Mouse (Mus musculus): ENCODE measurements around the gene Vsig2. TPM values are rescaled to one million over a fixed set of nuclear protein-coding genes. Genes with fewer than 3 reads are reported as not detected.

Vsig2 gene
- polyA plus RNA-seq, 1 experiment from 2014 or later, result 0.74 TPM

- Histone ChIP-seq H3K36me3 (ENCODE audit: control insufficient read depth, insufficient read depth, low read length) (no peaks in the 10 kb centered on the region), H3K4me2 (ENCODE audit: low read length) (peak overlapping the region; percentile 58), H3K9ac (ENCODE audit: low read length) (no peak overlapping the region), H3K4me3 (ENCODE audit: control insufficient read depth in 1 of 2, insufficient read depth in 1 of 2, low read depth in 1 of 2, low read length in 2 of 2) (no peak overlapping the region), H3K27me3 (ENCODE audit: control insufficient read depth, insufficient read depth, low read length) (no peaks in the 10 kb centered on the region), H3K4me1 (ENCODE audit: control insufficient read depth in 2 of 2, insufficient read depth in 2 of 2, low read length in 2 of 2) (peaks cover 13 to 20% of the 10 kb centered on the region in 2 experiments), H3K9me3 (ENCODE audit: control insufficient read depth, low read length) (no peaks in the 10 kb centered on the region), H3K27ac (replicated peaks in 1 of 2; ENCODE audit: control insufficient read depth in 1 of 2, insufficient read depth in 1 of 2, low read depth in 2 of 2, low read length in 2 of 2) (no peak overlapping the region)
- 36% methylated on average over 4 of the region's 4 CpGs for WGBS
- ATAC-seq (ENCODE audit: insufficient number of reproducible peaks, insufficient read depth, low FRiP score, low read depth), result no peak
These were observed 29.7 kb downstream of the Vsig2 start for GRCm38 (mm10) chr9:37568605-37569214.

GRCm38 (mm10) chr9:37569231-37569835 is 30.3 kb downstream of the Vsig2 start:
- no peak for ATAC-seq (ENCODE audit: insufficient number of reproducible peaks, insufficient read depth, low FRiP score, low read depth)
- 74% methylated on average over 2 of the region's 2 CpGs for WGBS
- no peak overlapping the region for H3K27ac ChIP-seq (replicated peaks in 1 of 2; ENCODE audit: control insufficient read depth in 1 of 2, insufficient read depth in 1 of 2, low read depth in 2 of 2, low read length in 2 of 2)
- no peak overlapping the region for H3K9ac ChIP-seq (ENCODE audit: low read length)
- no peaks in the 10 kb centered on the region for H3K27me3 ChIP-seq (ENCODE audit: control insufficient read depth, insufficient read depth, low read length)
- no peaks in the 10 kb centered on the region for H3K9me3 ChIP-seq (ENCODE audit: control insufficient read depth, low read length)
- no peak overlapping the region for H3K4me3 ChIP-seq (ENCODE audit: control insufficient read depth in 1 of 2, insufficient read depth in 1 of 2, low read depth in 1 of 2, low read length in 2 of 2)
- H3K36me3 ChIP-seq (ENCODE audit: control insufficient read depth, insufficient read depth, low read length), result no peaks in the 10 kb centered on the region
- no peak overlapping the region for H3K4me2 ChIP-seq (ENCODE audit: low read length)
- H3K4me1 ChIP-seq (ENCODE audit: control insufficient read depth in 2 of 2, insufficient read depth in 2 of 2, low read length in 2 of 2), result peaks cover 13 to 20% of the 10 kb centered on the region in 2 experiments

DNA sequence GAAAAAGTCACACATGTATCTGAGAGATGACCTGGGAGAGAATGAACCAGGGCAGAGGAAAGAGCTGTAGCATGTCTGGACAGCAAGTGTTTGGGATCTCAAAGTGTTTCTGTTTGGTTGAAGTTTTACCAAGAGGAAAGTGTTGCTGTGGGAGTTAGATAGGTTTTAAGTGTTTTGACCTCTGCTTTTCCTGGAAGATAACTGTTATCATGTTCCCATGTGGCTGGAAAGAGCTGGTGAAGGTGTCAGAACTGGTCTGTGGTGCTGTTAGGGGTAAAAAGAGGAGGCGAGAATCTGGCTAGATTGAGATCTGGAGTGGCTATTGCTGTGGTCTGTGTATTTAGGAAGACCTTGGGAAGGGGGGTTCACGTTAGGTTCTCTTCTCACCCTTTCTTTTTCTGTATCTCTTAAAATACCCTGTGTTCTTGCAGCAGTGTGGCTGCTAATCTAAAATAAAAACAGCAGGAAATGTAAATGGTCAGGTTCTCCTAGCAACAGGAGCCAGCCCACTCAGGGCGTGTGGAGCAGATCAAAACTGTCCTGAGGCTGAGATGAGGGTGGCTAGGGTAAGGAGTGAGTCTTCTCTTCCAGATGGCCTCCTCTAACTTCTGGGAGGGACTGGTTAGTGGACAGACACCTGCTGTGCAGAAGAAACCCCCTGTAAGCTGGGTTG is 33.3 kb downstream of the Vsig2 start:
- Histone ChIP-seq H3K9ac (ENCODE audit: low read length) (no peak overlapping the region), H3K4me3 (ENCODE audit: control insufficient read depth in 1 of 2, insufficient read depth in 1 of 2, low read depth in 1 of 2, low read length in 2 of 2) (no peak overlapping the region), H3K9me3 (ENCODE audit: control insufficient read depth, low read length) (no peaks in the 10 kb centered on the region), H3K27ac (replicated peaks in 1 of 2; ENCODE audit: control insufficient read depth in 1 of 2, insufficient read depth in 1 of 2, low read depth in 2 of 2, low read length in 2 of 2) (no peak overlapping the region), H3K36me3 (ENCODE audit: control insufficient read depth, insufficient read depth, low read length) (no peaks in the 10 kb centered on the region), H3K4me1 (ENCODE audit: control insufficient read depth in 2 of 2, insufficient read depth in 2 of 2, low read length in 2 of 2) (peaks cover 13 to 20% of the 10 kb centered on the region in 2 experiments), H3K4me2 (ENCODE audit: low read length) (no peak overlapping the region), H3K27me3 (ENCODE audit: control insufficient read depth, insufficient read depth, low read length) (no peaks in the 10 kb centered on the region)
- ATAC-seq (ENCODE audit: insufficient number of reproducible peaks, insufficient read depth, low FRiP score, low read depth), result no peak
- WGBS, result 9% methylated on average over 3 of the region's 3 CpGs

DNA sequence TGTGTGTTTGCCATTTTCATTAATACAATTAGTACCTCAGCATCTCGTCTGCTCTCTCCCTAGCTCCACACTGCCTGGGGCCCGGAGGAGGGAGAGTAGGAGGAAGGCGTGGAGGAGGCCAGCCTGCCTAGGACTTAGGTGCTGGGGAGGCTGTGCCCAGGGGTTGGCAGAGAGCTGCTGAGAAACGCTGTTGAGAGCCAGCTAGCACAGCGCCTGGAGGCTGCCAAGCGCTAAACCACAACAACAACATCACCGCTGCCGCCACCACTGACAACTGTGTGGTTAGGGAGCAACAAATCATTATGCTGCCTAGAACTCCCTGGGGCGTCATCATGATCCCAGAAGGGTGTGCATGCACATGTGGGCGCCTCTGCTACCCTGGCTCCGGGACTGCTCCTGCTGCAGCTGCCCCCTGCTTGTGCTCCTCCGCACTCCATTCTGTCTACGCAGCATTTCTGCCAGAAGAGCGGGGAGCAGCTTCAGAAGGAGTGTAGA is 37.4 kb downstream of the Vsig2 start:
- 0 out of 4 replicates have a peak overlapping the region, but pooled peaks of 1 of the 2 experiments have one; percentile 2 for H3K4me3 ChIP-seq (ENCODE audit: control insufficient read depth in 1 of 2, insufficient read depth in 1 of 2, low read depth in 1 of 2, low read length in 2 of 2)
- WGBS, result 31% methylated on average over 14 of the region's 14 CpGs
- H3K4me1 ChIP-seq (ENCODE audit: control insufficient read depth in 2 of 2, insufficient read depth in 2 of 2, low read length in 2 of 2), result peaks cover 2 to 6% of the 10 kb centered on the region in 2 experiments; a peak in 1 of 4 replicates
- H3K9me3 ChIP-seq (ENCODE audit: control insufficient read depth, low read length), result no peaks in the 10 kb centered on the region
- no peak for ATAC-seq (ENCODE audit: insufficient number of reproducible peaks, insufficient read depth, low FRiP score, low read depth)
- no peaks in the 10 kb centered on the region for H3K36me3 ChIP-seq (ENCODE audit: control insufficient read depth, insufficient read depth, low read length)
- no peaks in the 10 kb centered on the region for H3K27me3 ChIP-seq (ENCODE audit: control insufficient read depth, insufficient read depth, low read length)
- H3K9ac ChIP-seq (ENCODE audit: low read length), result no peak overlapping the region
- H3K4me2 ChIP-seq (ENCODE audit: low read length), result peak overlapping the region; percentile 47
- H3K27ac ChIP-seq (replicated peaks in 1 of 2; ENCODE audit: control insufficient read depth in 1 of 2, insufficient read depth in 1 of 2, low read depth in 2 of 2, low read length in 2 of 2), result no peak overlapping the region

GRCm38 (mm10) chr9:37583594-37583993 is 44.5 kb downstream of the Vsig2 start:
- Histone ChIP-seq H3K4me1 (ENCODE audit: control insufficient read depth in 2 of 2, insufficient read depth in 2 of 2, low read length in 2 of 2) (no peaks in the 10 kb centered on the region), H3K4me3 (ENCODE audit: control insufficient read depth in 1 of 2, insufficient read depth in 1 of 2, low read depth in 1 of 2, low read length in 2 of 2) (no peak overlapping the region), H3K9me3 (ENCODE audit: control insufficient read depth, low read length) (no peaks in the 10 kb centered on the region), H3K27ac (replicated peaks in 1 of 2; ENCODE audit: control insufficient read depth in 1 of 2, insufficient read depth in 1 of 2, low read depth in 2 of 2, low read length in 2 of 2) (no peak overlapping the region), H3K4me2 (ENCODE audit: low read length) (no peak overlapping the region), H3K36me3 (ENCODE audit: control insufficient read depth, insufficient read depth, low read length) (no peaks in the 10 kb centered on the region), H3K9ac (ENCODE audit: low read length) (no peak overlapping the region), H3K27me3 (ENCODE audit: control insufficient read depth, insufficient read depth, low read length) (no peaks in the 10 kb centered on the region)
- WGBS, result 85% methylated on average over 5 of the region's 5 CpGs
- no peak for ATAC-seq (ENCODE audit: insufficient number of reproducible peaks, insufficient read depth, low FRiP score, low read depth)

GRCm38 (mm10) chr9:37586718-37587117 is 47.7 kb downstream of the Vsig2 start:
- Histone ChIP-seq H3K9me3 (ENCODE audit: control insufficient read depth, low read length) (no peaks in the 10 kb centered on the region), H3K9ac (ENCODE audit: low read length) (no peak overlapping the region), H3K4me3 (ENCODE audit: control insufficient read depth in 1 of 2, insufficient read depth in 1 of 2, low read depth in 1 of 2, low read length in 2 of 2) (no peak overlapping the region), H3K4me1 (ENCODE audit: control insufficient read depth in 2 of 2, insufficient read depth in 2 of 2, low read length in 2 of 2) (no peaks in the 10 kb centered on the region), H3K4me2 (ENCODE audit: low read length) (no peak overlapping the region), H3K27me3 (ENCODE audit: control insufficient read depth, insufficient read depth, low read length) (no peaks in the 10 kb centered on the region), H3K36me3 (ENCODE audit: control insufficient read depth, insufficient read depth, low read length) (no peaks in the 10 kb centered on the region), H3K27ac (replicated peaks in 1 of 2; ENCODE audit: control insufficient read depth in 1 of 2, insufficient read depth in 1 of 2, low read depth in 2 of 2, low read length in 2 of 2) (no peak overlapping the region)
- WGBS, result 70% methylated on average over 4 of the region's 4 CpGs
- ATAC-seq (ENCODE audit: insufficient number of reproducible peaks, insufficient read depth, low FRiP score, low read depth), result no peak

- Histone ChIP-seq H3K4me1 (ENCODE audit: control insufficient read depth in 2 of 2, insufficient read depth in 2 of 2, low read length in 2 of 2) (no peaks in the 10 kb centered on the region; a peak in 1 of 4 replicates), H3K27me3 (ENCODE audit: control insufficient read depth, insufficient read depth, low read length) (no peaks in the 10 kb centered on the region), H3K4me3 (ENCODE audit: control insufficient read depth in 1 of 2, insufficient read depth in 1 of 2, low read depth in 1 of 2, low read length in 2 of 2) (no peak overlapping the region), H3K9ac (ENCODE audit: low read length) (no peak overlapping the region), H3K27ac (replicated peaks in 1 of 2; ENCODE audit: control insufficient read depth in 1 of 2, insufficient read depth in 1 of 2, low read depth in 2 of 2, low read length in 2 of 2) (no peak overlapping the region), H3K4me2 (ENCODE audit: low read length) (no peak overlapping the region), H3K9me3 (ENCODE audit: control insufficient read depth, low read length) (no peaks in the 10 kb centered on the region), H3K36me3 (ENCODE audit: control insufficient read depth, insufficient read depth, low read length) (no peaks in the 10 kb centered on the region)
- ATAC-seq (ENCODE audit: insufficient number of reproducible peaks, insufficient read depth, low FRiP score, low read depth), result no peak
- 82% methylated on average over 4 of the region's 4 CpGs for WGBS
These were observed 51.3 kb downstream of the Vsig2 start for GRCm38 (mm10) chr9:37590381-37590780.
